Mouse (Mus musculus): ENCODE results near the gene Gm20388.

GRCm38 (mm10) chr8:122951456-122951855, 3040.8 kb downstream of the Gm20388 start:
- TF ChIP-seq GATA1 (IDR thresholded peaks at IDR 0.05; ENCODE audit: low read length) = no peak
- no peak for TF ChIP-seq TAL1 (IDR thresholded peaks at IDR 0.05; ENCODE audit: low read length)

Measured in erythroblast, embryonic 14.5 days (primary cell).